Mouse (Mus musculus) thymus, adult 2 months (tissue): ENCODE results near the gene Tpcn1.

Experiments
- CTCF ChIP-seq: fragments of 200-500 bp; IDR thresholded peaks from 2 replicates; pipeline ENCODE4 v1.5.1; 2012; ENCODE audit warnings: mild to moderate bottlenecking, control low read depth, low read length, moderate library complexity, borderline replicate concordance; ENCODE audit not compliant: control insufficient read depth, poor library complexity, insufficient read depth; ENCODE audit errors: extremely low read depth
- POLR2A ChIP-seq: fragments of 200-500 bp; IDR thresholded peaks from 2 replicates; pipeline ENCODE4 v1.6.1; 2012; ENCODE audit warnings: mild to moderate bottlenecking, low read length, control low read depth, moderate library complexity; ENCODE audit not compliant: control insufficient read depth, poor library complexity, insufficient read depth; ENCODE audit errors: extremely low read depth

DNA sequence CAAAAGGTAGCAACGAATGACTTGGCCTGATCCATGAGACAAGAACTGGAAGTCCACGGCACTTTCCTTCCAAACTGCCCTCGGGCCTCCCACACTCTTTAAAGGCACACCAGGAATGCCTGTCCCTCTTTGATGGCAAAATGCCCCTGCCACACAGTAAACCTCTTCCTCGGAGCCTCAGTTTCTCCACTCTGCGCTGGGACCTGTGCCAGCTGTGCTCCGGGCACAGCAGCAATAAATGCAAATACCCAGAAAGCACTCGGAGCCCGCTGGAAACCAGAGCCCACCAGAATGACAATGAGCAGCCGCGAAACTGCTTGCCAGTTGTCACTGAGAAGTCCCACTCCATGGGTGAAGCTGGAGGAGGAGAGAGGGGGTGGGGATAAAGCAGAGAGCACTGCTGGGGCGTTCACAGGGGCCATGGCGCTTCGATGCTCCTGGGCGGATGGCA is 20.7 kb downstream of the Tpcn1 start:
- no peak for TF ChIP-seq POLR2A
- no peak for TF ChIP-seq CTCF
